Mouse (Mus musculus) bone marrow macrophage, adult 2 months (primary cell): ENCODE measurements at regions not wholly inside any gene's neighbourhood (a gene's known extent, or its start where the extent isn't known, plus 50 kb on each side); places are given as distances from the start of the nearest gene placed in this dataset.

Experiments
- CTCF ChIP-seq: IDR thresholded peaks from 2 replicates; pipeline ENCODE4 v1.5.1; 2012; ENCODE audit warnings: low read depth, mild to moderate bottlenecking, low read length, moderate library complexity
- POLR2A ChIP-seq: IDR thresholded peaks from 2 replicates; pipeline ENCODE4 v1.6.1; 2012; ENCODE audit warnings: mild to moderate bottlenecking, low read depth, low read length, borderline replicate concordance

DNA sequence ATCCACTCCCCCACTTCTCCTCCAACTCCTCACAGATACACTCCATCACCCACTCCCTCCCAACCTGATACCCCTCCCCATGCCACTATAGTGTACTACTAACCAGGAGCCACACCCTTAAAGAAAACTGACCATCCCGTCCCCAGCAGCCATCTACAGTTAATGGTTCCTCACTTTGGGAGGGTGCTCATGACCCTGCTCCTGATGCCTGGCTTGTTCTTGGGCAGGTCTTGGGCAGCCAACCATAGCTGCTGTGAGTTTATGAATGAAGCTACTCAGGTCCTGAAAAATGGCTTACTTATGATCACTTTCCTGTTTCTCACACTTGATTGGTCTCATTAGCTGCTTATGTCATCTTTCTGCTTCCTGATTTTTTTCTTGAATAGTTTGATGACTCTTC, 377.9 kb upstream of the Gm5148 start:
- no peak for TF ChIP-seq CTCF
- no peak for TF ChIP-seq POLR2A
